Mouse (Mus musculus) liver (tissue): Measurements from ENCODE around the gene Col13a1.
A peak's percentile ranks its signal among the peaks of the same experiment; 100 is the strongest.

Experiments used
- DNase-seq: peaks from one replicate; pipeline ENCODE4 v3.0.0-alpha.2; 2020; ENCODE audit warnings: mixed read lengths

Col13a1 gene

GRCm38 (mm10) chr10:61967207-61967606, 11.7 kb downstream of the Col13a1 start:
- DNase-seq = no peak

GRCm38 (mm10) chr10:61965386-61965841, 13.5 kb downstream of the Col13a1 start:
- no peak for DNase-seq

GRCm38 (mm10) chr10:61956718-61957117, 22.2 kb downstream of the Col13a1 start:
- DNase-seq = no peak

GRCm38 (mm10) chr10:61953916-61954315, 25.0 kb downstream of the Col13a1 start:
- no peak for DNase-seq

DNA sequence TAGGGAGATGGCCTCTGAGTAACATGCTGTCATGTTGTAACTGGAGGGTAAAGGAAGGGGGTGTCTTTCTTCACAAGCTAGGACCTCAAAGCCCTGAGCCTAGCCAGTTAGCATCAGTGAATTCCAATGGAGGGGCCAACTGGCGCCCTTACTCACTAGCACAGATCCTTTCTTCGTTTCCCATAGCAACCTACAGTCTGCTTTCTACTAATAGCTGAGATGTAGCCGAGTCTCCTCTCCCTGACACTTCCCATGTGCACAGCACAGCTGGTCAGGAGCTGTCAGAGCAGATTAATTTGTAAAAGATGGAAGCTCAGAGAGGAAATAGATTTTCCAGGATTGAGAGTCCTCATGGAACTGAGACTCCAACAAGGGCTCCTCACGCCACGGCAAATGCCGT, 29.4 kb downstream of the Col13a1 start:
- DNase-seq = no peak

DNA sequence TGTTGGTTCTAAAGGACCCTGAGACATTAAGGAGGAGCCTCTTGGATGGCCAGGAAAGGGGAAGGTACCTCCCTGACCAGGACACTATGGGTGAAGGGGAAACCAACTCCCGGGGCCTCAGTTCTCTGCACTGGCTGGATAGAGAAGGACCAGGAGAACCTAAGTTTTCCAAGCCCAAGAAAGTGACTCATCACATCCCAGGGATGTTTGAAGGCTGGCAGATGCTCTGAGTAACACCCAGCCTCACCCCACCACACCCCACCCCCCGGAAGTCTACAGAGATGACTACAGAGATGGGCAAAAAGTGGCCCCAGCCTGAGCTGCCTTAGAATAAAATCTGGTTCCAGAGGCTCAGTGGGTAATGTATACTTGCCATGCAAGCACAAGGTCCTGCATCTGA, 34.5 kb downstream of the Col13a1 start:
- no peak for DNase-seq

GRCm38 (mm10) chr10:61943480-61943879, 35.4 kb downstream of the Col13a1 start:
- DNase-seq = no peak

GRCm38 (mm10) chr10:61942719-61943118, 36.2 kb downstream of the Col13a1 start:
- no peak for DNase-seq

GRCm38 (mm10) chr10:61936211-61937121, 42.4 kb downstream of the Col13a1 start:
- DNase-seq = peak; percentile 26

GRCm38 (mm10) chr10:61931678-61932077, 47.2 kb downstream of the Col13a1 start:
- no peak for DNase-seq

DNA sequence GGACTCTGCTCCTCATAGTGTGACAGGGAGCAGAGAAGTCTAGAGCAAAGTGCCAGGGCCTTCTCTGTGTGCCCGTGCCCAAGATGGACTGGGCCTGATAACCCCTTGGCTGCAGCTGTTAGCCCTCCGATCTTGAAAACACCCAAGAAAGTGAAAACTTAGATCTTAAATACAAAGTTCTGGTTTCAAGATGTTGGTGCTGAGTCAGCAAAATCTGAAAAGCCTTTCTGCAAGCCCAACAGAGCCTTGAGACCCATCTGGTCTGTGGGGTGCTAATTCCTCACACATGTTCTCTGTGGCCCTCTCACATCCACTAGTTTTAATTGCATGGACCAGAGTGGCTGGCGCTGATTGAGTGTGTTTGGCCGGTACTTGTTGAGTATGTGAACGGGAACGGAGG, 49.0 kb downstream of the Col13a1 start:
- DNase-seq = no peak

- DNase-seq = peak; percentile 49
Measured at GRCm38 (mm10) chr10:61928725-61929651, 49.9 kb downstream of the Col13a1 start.

DNA sequence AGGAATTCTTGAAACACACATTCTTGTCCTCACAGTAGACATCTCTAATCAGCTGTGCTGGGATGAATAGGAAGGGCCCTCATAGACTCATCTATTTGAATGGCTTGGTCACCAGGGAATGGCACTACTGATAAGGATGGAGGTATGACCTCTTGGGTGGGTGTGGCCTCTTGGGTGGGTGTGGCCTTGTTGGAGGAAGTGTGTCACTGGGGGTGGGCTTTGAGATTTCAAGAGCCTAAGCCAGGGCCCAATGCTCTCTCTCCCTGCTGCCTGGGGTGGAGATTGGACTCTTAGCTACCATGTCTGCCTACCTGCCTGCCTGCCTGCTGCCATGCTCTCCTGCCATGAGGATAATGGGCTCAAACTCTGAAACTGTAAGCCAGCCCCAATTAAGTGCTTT, 53.2 kb downstream of the Col13a1 start:
- DNase-seq = no peak

GRCm38 (mm10) chr10:61920655-61921365, 58.1 kb downstream of the Col13a1 start:
- DNase-seq = peak; percentile 63

DNA sequence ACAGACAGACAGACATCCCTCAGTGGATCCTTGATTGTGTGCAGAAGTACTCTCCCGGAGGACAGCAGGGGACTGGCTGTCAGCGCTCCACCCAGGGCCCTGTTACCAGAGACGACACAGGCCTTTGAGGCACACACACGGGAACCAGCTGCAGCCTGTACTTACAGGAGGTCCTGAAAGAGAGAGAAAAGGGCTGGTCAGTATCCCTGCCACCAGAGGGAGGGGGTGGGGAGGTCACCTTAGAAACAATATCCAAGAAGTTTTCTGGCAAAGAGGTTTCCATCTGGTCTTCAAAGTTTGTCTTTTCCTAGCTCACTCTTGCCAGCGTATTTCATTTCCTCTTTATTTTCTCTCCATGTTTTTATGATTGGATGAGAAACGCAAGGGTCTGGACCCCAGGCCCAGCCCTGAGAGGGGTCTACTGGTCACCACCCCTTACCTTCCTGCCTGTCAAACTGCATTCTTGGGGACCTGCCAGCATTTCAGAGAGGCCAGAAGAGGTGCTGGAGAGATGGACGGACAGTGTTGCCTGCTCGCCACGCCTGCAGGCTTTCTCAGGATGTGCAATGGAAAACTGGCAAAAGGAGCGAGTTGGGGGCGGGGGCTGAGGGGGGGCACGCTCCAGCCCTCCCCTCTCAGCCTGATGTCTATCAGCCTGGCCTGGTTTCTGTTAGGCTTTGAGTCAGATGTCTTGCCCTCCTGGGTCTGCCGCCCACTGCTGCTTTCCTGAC, 58.8 kb downstream of the Col13a1 start:
- peak; percentile 11 for DNase-seq

GRCm38 (mm10) chr10:61919496-61919895, 59.4 kb downstream of the Col13a1 start:
- DNase-seq = no peak

GRCm38 (mm10) chr10:61917066-61917465, 61.8 kb downstream of the Col13a1 start:
- DNase-seq = no peak

GRCm38 (mm10) chr10:61911770-61912169, 67.1 kb downstream of the Col13a1 start:
- no peak for DNase-seq

DNA sequence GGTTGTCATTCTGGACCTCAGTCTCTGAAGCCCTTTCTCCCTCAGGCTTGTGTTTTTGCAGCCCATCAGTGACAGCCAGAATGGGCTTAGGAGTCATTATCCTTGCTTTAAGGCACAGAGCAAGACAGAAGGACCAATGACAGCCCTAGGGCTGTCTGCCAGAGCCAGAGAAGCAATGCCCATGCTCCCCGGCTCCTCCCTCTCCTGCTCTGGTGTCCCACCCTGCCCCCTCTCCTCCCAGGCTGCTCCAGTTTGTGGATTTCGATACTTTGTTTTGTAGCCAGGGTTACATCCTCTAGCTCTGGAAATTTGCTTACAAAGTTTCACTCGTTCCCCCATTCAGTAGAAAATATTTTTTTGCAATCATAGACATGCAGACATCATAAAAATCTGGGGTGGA, 69.9 kb downstream of the Col13a1 start:
- no peak for DNase-seq

GRCm38 (mm10) chr10:61906226-61906625, 72.7 kb downstream of the Col13a1 start:
- peak; percentile 19 for DNase-seq

GRCm38 (mm10) chr10:61905308-61905707, 73.6 kb downstream of the Col13a1 start:
- DNase-seq = no peak

DNA sequence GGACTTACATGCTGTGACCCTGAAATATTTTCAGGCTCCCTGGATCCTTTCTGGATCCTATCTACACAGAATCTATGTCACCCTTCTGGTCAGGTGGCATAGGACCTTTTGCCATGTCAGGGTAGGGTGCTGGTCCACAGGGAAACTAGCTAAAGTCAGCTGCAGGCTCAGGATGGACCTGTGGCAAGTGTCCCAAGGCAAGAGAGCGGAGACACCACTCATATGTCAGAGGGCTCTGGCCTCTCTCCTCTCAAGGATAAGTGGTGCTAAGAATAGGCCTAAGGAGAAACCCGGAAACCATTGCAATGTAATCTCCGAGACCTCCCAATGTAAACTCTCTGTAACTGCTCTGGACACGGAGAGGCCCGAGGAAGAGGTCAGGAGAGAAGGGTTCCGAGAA, 80.8 kb downstream of the Col13a1 start:
- DNase-seq = no peak
